Mouse (Mus musculus) urinary bladder, postnatal 36 days (tissue): ENCODE results near the gene Sept9.

Source experiments
- DNase-seq, 2 experiments: peaks; one replicate each; pipeline ENCODE4 v3.0.0; 2022; ENCODE audit warnings: low spot score in 2 of 2, mixed read lengths in 1 of 2

Sept9 gene

GRCm38 (mm10) chr11:117403781-117404180 lies 204.3 kb downstream of the Sept9 start:
- DNase-seq, result no peak

DNA sequence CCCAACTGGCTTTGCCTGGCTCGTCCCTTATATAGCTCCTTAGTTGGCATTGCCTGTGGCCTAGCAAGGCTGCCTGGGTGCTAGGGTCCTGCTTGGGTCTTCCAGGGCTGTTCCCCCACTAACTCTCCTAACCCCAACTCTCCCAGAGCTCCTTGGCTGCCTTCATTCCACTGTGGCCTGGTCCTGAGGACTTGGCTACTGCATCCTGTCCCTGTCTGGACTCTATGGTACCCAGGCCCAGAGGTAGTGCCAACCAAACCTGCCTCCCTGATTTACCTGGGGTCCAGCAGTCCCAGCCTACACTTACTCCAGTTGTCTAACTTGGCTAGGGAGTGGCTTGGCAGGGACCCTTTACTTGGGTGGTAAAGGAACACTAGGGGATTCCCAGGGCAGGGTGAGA lies 207.2 kb downstream of the Sept9 start:
- DNase-seq, result no peak

DNA sequence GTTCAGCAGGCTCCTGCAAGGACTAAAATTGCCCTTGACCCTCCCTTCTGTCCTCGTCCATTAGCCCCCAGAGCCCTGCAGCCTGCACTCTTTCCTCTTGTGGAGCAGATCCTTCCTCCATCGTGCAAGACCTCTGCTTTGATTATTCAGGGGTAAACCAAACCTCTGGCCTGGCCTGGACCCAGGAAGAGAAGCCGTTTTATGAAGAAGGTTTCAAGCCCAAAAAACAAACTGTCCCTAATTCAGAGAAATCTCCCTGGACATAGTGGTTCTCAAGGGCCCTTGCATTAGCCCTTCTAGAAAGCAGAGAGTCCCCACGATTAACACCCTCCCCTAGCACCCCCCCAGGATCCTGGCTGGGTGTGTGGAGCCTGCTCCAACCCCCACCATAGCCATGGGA lies 207.7 kb downstream of the Sept9 start:
- DNase-seq, result no peak

DNA sequence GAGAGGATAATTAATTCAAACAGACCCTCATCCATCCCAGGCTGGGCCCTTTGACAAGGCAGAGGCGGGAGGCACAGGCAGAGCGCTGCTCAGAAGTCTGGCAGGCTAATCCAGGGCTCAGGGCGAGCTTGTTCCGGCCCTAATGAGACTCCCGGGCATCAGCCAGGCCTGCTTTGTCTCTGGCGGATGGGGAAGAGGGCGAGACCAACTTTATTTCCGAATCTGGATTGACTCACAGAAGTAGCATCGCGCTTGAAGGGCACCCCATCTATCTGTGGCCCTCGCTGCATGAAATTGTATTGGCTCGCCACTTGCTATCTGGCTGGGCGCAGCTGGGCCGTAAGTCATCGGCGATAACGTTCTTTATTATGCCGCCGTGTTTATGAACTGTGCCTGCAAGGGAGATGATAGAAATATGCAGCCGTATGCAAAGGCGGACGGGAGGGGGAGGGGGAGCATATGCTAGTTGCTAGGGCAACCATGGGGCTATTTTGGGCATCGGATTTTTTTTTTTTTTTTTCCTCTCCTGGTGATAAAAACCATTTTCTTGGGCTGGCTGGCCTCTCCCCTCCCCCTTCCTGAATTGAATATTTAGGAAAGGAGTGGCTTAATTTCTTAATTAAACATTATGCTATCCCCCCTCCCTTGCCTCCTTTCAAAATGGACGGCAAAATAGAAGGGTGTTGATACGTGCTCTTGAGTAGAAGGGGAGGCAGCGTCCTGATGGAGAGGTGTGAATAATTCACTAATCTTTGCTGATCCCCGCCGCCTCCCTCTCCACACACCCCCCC lies 208.4 kb downstream of the Sept9 start:
- peak in 1 of 2 experiments; percentile 26 for DNase-seq

- no peak for DNase-seq
Measured at GRCm38 (mm10) chr11:117408442-117409031, 209.1 kb downstream of the Sept9 start.

- DNase-seq, result no peak
Measured at GRCm38 (mm10) chr11:117409331-117409730, 209.9 kb downstream of the Sept9 start.

GRCm38 (mm10) chr11:117410059-117410458 lies 210.6 kb downstream of the Sept9 start:
- no peak for DNase-seq

DNA sequence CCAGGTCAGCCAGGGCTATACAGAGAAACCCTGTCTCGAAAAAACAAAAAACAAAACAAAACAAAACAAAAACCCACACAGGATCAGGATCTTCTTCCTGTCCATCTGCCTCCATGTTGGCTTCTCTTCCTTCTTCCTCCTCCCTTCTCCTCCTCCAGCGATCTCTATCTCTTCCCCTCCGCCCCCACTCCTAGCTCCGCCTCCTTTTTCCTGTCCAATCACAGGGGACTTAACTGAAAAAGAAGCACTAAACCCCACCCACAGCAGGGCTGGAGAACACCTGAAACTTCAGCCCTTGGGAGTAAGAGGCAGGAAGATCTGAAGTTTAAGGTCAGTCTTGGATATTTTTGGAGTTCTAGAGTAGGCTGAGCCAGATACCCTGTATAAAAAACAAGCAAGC lies 212.2 kb downstream of the Sept9 start:
- no peak for DNase-seq
